Mouse (Mus musculus) stomach, postnatal 0 days (tissue): ENCODE data around the gene Ubc. TPM values are rescaled to one million over a fixed set of nuclear protein-coding genes. Genes with fewer than 3 reads are reported as not detected.
A peak's percentile ranks its signal among the peaks of the same experiment; 100 is the strongest.

Source experiments
- ATAC-seq: fragments of 200-750 bp; cut with Nextera tagmentation; 2 replicates; pipeline ENCODE4 v1.8.0; 2017; ENCODE audit not compliant: low FRiP score, low TSS enrichment
- DNase-seq: peaks from one replicate; pipeline ENCODE4 v3.0.0-alpha.2; 2016; ENCODE audit warnings: low spot score
- H3K27ac ChIP-seq: fragments of 300-500 bp; sonication (generic); replicated peaks from 2 replicates; pipeline ENCODE4 v1.5.1; 2014; ENCODE audit warnings: mild to moderate bottlenecking, control low read depth
- H3K27me3 ChIP-seq: fragments of 300-500 bp; sonication (generic); 2 replicates; pipeline ENCODE4 v1.6.1; 2014; ENCODE audit warnings: low read length; ENCODE audit not compliant: control insufficient read depth, insufficient read depth
- H3K36me3 ChIP-seq: fragments of 300-500 bp; sonication (generic); 2 replicates; pipeline ENCODE4 v1.6.1; 2014; ENCODE audit warnings: low read length, mixed read lengths; ENCODE audit not compliant: control insufficient read depth, insufficient read depth
- H3K4me1 ChIP-seq: fragments of 300-500 bp; sonication (generic); replicated peaks from 2 replicates; pipeline ENCODE4 v1.6.1; 2014; ENCODE audit warnings: antibody characterized with exemption; ENCODE audit not compliant: control insufficient read depth, insufficient read depth
- H3K4me2 ChIP-seq: fragments of 300-500 bp; sonication (generic); replicated peaks from 2 replicates; pipeline ENCODE4 v1.6.1; 2014; ENCODE audit warnings: low read depth, mild to moderate bottlenecking, control low read depth, moderate library complexity
- H3K4me3 ChIP-seq: fragments of 300-500 bp; sonication (generic); 2 replicates; pipeline ENCODE4 v1.5.1; 2014; ENCODE audit warnings: low read depth, low read length, control low read depth
- H3K9ac ChIP-seq: fragments of 300-500 bp; sonication (generic); 2 replicates; pipeline ENCODE4 v1.6.1; 2014; ENCODE audit warnings: mild to moderate bottlenecking, low read length, control low read depth, mixed read lengths
- H3K9me3 ChIP-seq: fragments of 300-500 bp; sonication (generic); 2 replicates; pipeline ENCODE4 v1.6.1; 2016; ENCODE audit warnings: low read length; ENCODE audit not compliant: control insufficient read depth
- CTCF ChIP-seq: IDR thresholded peaks from 2 replicates; pipeline ENCODE4 v1.5.1; 2016; ENCODE audit warnings: antibody characterized with exemption, low read depth, mild to moderate bottlenecking, moderate library complexity
- EP300 ChIP-seq: optimal IDR thresholded peaks from 2 replicates; pipeline ENCODE3; 2016; ENCODE audit warnings: antibody characterized with exemption
- WGBS: fragments of 180-500 bp; shearing (Covaris S2); extraction: QIAGEN DNeasy Blood & Tissue Kit; methylation state at CpG from one replicate; pipeline ENCODE4 v1.1.7; 2014; 5-methylcytosine and 5-hydroxymethylcytosine counted together
- polyA plus RNA-seq: library from polyadenylated mRNA; unstranded; fragments of >200 nt; fragmentation: Nextera tagmentation; extraction: Ambion mirVana; gene quantifications from 2 replicates; pipeline ENCODE4 v1.2.1, GENCODE M21; 2015

Gene Ubc
- polyA plus RNA-seq, 1 experiment from 2014 or later, result 549 TPM

DNA sequence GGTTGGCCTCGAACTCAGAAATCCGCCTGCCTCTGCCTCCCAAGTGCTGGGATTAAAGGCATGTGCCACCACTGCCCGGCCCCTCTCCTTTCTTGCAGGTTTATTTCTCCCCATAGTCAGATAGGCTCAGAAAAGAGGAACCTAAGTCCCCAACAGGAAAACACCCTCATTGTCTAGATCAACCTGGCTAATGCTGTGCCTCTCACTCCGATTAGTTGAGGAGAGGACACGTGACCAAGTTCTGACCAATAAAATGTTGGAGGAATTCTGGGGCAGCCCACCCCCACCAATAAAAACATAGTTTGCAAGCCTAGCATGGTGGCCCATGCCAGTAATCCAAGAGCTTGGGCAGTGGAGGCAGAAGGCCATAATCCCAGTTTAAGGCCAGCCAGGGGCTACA lies 38.1 kb downstream of the Ubc start:
- no peaks in the 10 kb centered on the region for H3K27me3 ChIP-seq
- no peak for DNase-seq
- WGBS, result 92% methylated on average over 5 of the region's 5 CpGs
- TF ChIP-seq EP300, result no peak
- ATAC-seq, result no peak
- no peak overlapping the region for H3K9ac ChIP-seq
- no peaks in the 10 kb centered on the region for H3K4me1 ChIP-seq
- H3K36me3 ChIP-seq, result no peaks in the 10 kb centered on the region
- H3K4me2 ChIP-seq, result no peak overlapping the region
- H3K27ac ChIP-seq, result no peak overlapping the region
- no peak overlapping the region for H3K4me3 ChIP-seq
- H3K9me3 ChIP-seq, result no peaks in the 10 kb centered on the region

- ATAC-seq, result no peak
- no peak for TF ChIP-seq CTCF
- TF ChIP-seq EP300, result no peak
- no peaks in the 10 kb centered on the region for H3K9me3 ChIP-seq
- no peak overlapping the region for H3K27ac ChIP-seq
- H3K4me3 ChIP-seq, result no peak overlapping the region
- DNase-seq, result no peak
- H3K36me3 ChIP-seq, result no peaks in the 10 kb centered on the region
- no peak overlapping the region for H3K9ac ChIP-seq
- H3K4me1 ChIP-seq, result no peaks in the 10 kb centered on the region
- no peak overlapping the region for H3K4me2 ChIP-seq
- H3K27me3 ChIP-seq, result no peaks in the 10 kb centered on the region
- WGBS, result 77% methylated on average over 8 of the region's 8 CpGs
Observed at GRCm38 (mm10) chr5:125351057-125351456, 38.9 kb downstream of the Ubc start.

GRCm38 (mm10) chr5:125349391-125349790 lies 40.6 kb downstream of the Ubc start:
- no peak overlapping the region for H3K4me2 ChIP-seq
- H3K27me3 ChIP-seq, result no peaks in the 10 kb centered on the region
- H3K4me3 ChIP-seq, result no peak overlapping the region
- no peaks in the 10 kb centered on the region for H3K9me3 ChIP-seq
- H3K9ac ChIP-seq, result no peak overlapping the region
- 79% methylated on average over 3 of the region's 3 CpGs for WGBS
- no peak for ATAC-seq
- no peak for TF ChIP-seq CTCF
- no peak for TF ChIP-seq EP300
- no peak for DNase-seq
- H3K36me3 ChIP-seq, result no peaks in the 10 kb centered on the region
- H3K27ac ChIP-seq, result no peak overlapping the region
- no peaks in the 10 kb centered on the region for H3K4me1 ChIP-seq

DNA sequence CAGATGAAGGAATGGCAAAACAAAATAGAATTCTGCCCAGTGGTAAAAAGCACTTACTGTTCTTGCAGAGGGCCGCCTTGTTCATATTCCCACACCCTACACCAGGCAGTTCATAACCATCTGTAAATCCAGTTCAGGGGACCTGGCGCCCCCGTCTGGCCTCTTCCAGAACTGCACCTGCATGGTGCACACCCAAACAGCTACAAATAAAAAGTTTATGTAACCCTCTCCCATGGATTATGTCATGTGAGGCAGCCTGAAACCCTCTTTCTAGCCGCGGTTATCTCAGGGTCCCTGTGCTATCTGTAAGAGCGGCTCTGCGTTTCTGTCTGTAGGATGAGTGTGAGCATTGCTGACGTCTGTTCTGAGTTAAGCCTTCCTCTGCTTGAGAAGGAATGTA lies 41.5 kb downstream of the Ubc start:
- TF ChIP-seq CTCF, result peak; percentile 77
- TF ChIP-seq EP300, result no peak
- Histone ChIP-seq H3K9ac (no peak overlapping the region), H3K4me3 (no peak overlapping the region), H3K4me2 (no peak overlapping the region), H3K9me3 (no peaks in the 10 kb centered on the region), H3K36me3 (no peaks in the 10 kb centered on the region), H3K4me1 (no peaks in the 10 kb centered on the region), H3K27ac (no peak overlapping the region), H3K27me3 (no peaks in the 10 kb centered on the region)
- peak; percentile 43; the same call in 1 of the 2 replicates for ATAC-seq
- WGBS, result 37% methylated on average over 8 of the region's 8 CpGs
- peak; percentile 65 for DNase-seq

DNA sequence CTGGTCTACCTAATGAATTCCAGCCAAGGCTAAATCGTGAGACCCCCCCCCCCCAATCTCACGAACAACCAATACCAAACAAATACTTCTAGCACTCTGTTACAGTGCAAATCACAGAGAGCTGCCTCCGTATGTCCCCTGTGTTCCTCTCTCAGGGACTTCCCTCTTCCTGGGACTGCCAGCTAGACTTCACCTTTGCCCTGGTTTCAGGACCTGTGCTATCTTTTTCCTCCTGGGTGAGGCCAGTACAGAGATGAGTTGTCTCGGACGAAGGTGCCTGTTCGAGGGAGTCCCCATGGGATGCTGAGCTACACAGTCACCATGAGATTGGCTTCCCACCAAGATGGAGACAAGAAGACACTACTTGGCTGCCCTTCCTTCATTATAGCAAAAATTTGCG lies 41.9 kb downstream of the Ubc start:
- ATAC-seq (peak; percentile 84), DNase-seq (no peak)
- Histone ChIP-seq H3K27ac (no peak overlapping the region), H3K4me3 (no peak overlapping the region), H3K27me3 (no peaks in the 10 kb centered on the region), H3K9me3 (no peaks in the 10 kb centered on the region), H3K4me2 (no peak overlapping the region), H3K9ac (no peak overlapping the region), H3K36me3 (no peaks in the 10 kb centered on the region), H3K4me1 (no peaks in the 10 kb centered on the region)
- WGBS, result 61% methylated on average over 7 of the region's 7 CpGs
- TF ChIP-seq CTCF (no peak), EP300 (no peak)

GRCm38 (mm10) chr5:125344296-125344695 lies 45.7 kb downstream of the Ubc start:
- H3K4me2 ChIP-seq, result no peak overlapping the region
- 91% methylated on average over 6 of the region's 6 CpGs for WGBS
- no peak overlapping the region for H3K4me3 ChIP-seq
- no peaks in the 10 kb centered on the region for H3K36me3 ChIP-seq
- H3K4me1 ChIP-seq, result peaks cover 7% of the 10 kb centered on the region
- DNase-seq, result no peak
- ATAC-seq, result no peak
- no peaks in the 10 kb centered on the region for H3K9me3 ChIP-seq
- no peaks in the 10 kb centered on the region for H3K27me3 ChIP-seq
- no peak overlapping the region for H3K27ac ChIP-seq
- TF ChIP-seq EP300, result no peak
- no peak for TF ChIP-seq CTCF
- H3K9ac ChIP-seq, result no peak overlapping the region
